In the genomic region with DNA sequence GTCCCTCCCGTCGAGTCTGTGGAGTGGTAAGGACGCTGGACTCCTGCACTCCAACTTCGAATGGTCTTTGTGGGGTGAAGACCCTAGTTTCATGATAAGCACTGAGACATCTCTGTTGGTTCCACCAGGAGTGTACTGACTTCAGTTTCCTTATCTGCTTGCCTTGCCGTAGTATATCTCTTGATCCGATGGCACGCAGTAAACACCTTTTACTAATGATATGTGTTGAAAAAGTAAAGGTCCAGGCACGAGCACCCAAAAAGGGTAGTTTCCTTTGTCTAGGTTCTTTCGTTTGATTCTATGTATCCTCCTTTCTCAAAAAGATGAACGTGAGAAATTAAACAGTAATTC, we compare ENCODE assay signal across 8 mouse cellular contexts. TPM values are rescaled to one million over a fixed set of nuclear protein-coding genes. Genes with fewer than 3 reads are reported as not detected.
DNase-seq lines count a peak whose midpoint lies in the region; ATAC-seq and TF ChIP-seq lines count a peak whose summit lies in the region.

No protein-coding gene starts in this region.

- WGBS in kidney, adult 2 months, result 12% methylated on average over 10 of the region's 10 CpGs
- 12% methylated on average over 10 of the region's 10 CpGs for WGBS in hindbrain, embryonic 16.5 days
- 12% methylated on average over 10 of the region's 10 CpGs for WGBS in midbrain, embryonic 16.5 days

- TF ChIP-seq CTCF in kidney, adult 2 months (conservative IDR thresholded peaks at IDR 0.05; ENCODE audit: insufficient read depth, insufficient read length, low read depth, low read length), result no peak

- peak overlapping the region; percentile 92 for H3K4me3 ChIP-seq in kidney, adult 2 months (ENCODE audit: insufficient read depth, low read depth, low read length)
- peak overlapping the region; percentile 84 for H3K4me3 ChIP-seq in brown adipose tissue, adult 24 weeks (ENCODE audit: insufficient read depth, low read depth, low read length)
- H3K4me3 ChIP-seq in hindbrain, embryonic 16.5 days (ENCODE audit: low read length), result peak overlapping the region; percentile 93
- H3K4me3 ChIP-seq in midbrain, embryonic 16.5 days (ENCODE audit: low read depth, low read length), result peak overlapping the region; percentile 62

- H3K9ac ChIP-seq in hindbrain, embryonic 16.5 days (ENCODE audit: low read depth, low read length), result peak overlapping the region; percentile 94
- H3K9ac ChIP-seq in midbrain, embryonic 16.5 days (ENCODE audit: low read depth, low read length), result peak overlapping the region; percentile 1; the same call in 1 of the 2 replicates

- H3K27me3 ChIP-seq in kidney, adult 2 months (replicated peaks; ENCODE audit: control insufficient read depth, insufficient read depth, low read length), result peaks cover 5% of the 10 kb centered on the region
- H3K27me3 ChIP-seq in hindbrain, embryonic 16.5 days (replicated peaks; ENCODE audit: control insufficient read depth, insufficient read depth, low read length), result no peaks in the 10 kb centered on the region
- no peaks in the 10 kb centered on the region for H3K27me3 ChIP-seq in midbrain, embryonic 16.5 days (ENCODE audit: control insufficient read depth, insufficient read depth, low read depth, low read length)

- no peak for DNase-seq in kidney, adult 2 months
- DNase-seq in kidney, postnatal 14 days, result no peak
- DNase-seq in B cell, adult 2 months, result no peak
- DNase-seq in retina, postnatal 1 day, result no peak
- no peak for DNase-seq in thymus, postnatal 14 days

- no peaks in the 10 kb centered on the region for H3K9me3 ChIP-seq in hindbrain, embryonic 16.5 days (ENCODE audit: control insufficient read depth, low read length)
- H3K9me3 ChIP-seq in midbrain, embryonic 16.5 days (replicated peaks; ENCODE audit: control insufficient read depth, low read length, poor library complexity, severe bottlenecking), result no peaks in the 10 kb centered on the region

- TF ChIP-seq POLR2A in kidney, adult 2 months (IDR thresholded peaks at IDR 0.05; ENCODE audit: low read depth, low read length), result no peak

- H3K4me2 ChIP-seq in hindbrain, embryonic 16.5 days (ENCODE audit: low read length), result peak overlapping the region; percentile 79
- H3K4me2 ChIP-seq in midbrain, embryonic 16.5 days (ENCODE audit: low read length), result peak overlapping the region; percentile 82

- H3K36me3 ChIP-seq in kidney, adult 2 months (ENCODE audit: control insufficient read depth, insufficient read depth, low read length), result no peaks in the 10 kb centered on the region
- no peaks in the 10 kb centered on the region for H3K36me3 ChIP-seq in hindbrain, embryonic 16.5 days (ENCODE audit: control insufficient read depth, insufficient read depth, low read length)
- no peaks in the 10 kb centered on the region for H3K36me3 ChIP-seq in midbrain, embryonic 16.5 days (ENCODE audit: control insufficient read depth, insufficient read depth, low read length)

- peaks cover 3% of the 10 kb centered on the region; the same call in 1 of the 2 replicates for H3K4me1 ChIP-seq in kidney, adult 2 months (ENCODE audit: control insufficient read depth, insufficient read depth, low read length)
- no peaks in the 10 kb centered on the region; the same call in none of the 2 replicates for H3K4me1 ChIP-seq in brown adipose tissue, adult 24 weeks (ENCODE audit: control insufficient read depth, insufficient read depth, insufficient read length, low read length)
- H3K4me1 ChIP-seq in hindbrain, embryonic 16.5 days (ENCODE audit: control insufficient read depth, insufficient read depth, low read depth, low read length), result peaks cover 6% of the 10 kb centered on the region
- peaks cover 13% of the 10 kb centered on the region for H3K4me1 ChIP-seq in midbrain, embryonic 16.5 days (ENCODE audit: control insufficient read depth, insufficient read depth, low read length)

- H3K27ac ChIP-seq in kidney, adult 2 months (ENCODE audit: insufficient read depth, low read depth, low read length), result no peak overlapping the region
- no peak overlapping the region for H3K27ac ChIP-seq in brown adipose tissue, adult 24 weeks (replicated peaks; ENCODE audit: low read depth, low read length)
- 0 out of 2 replicates have a peak overlapping the region, but pooled peaks have one; percentile 21 for H3K27ac ChIP-seq in hindbrain, embryonic 16.5 days (ENCODE audit: low read depth, low read length)
- peak overlapping the region; percentile 88; the same call in 1 of the 2 replicates for H3K27ac ChIP-seq in midbrain, embryonic 16.5 days (ENCODE audit: low read length)

- ATAC-seq in hindbrain, embryonic 16.5 days, result no peak
- ATAC-seq in midbrain, embryonic 16.5 days, result no peak

RNA-seq across cellular contexts. Expression of gene Ppm1e, which starts 0.4 kb away (rescaled TPM):
- 0.62 and 0.70 TPM in 2 replicates for polyA plus RNA-seq in kidney, adult 2 months (2012; rRNA removed)
- 0.36 TPM in 1 of 2 replicates, not detected in the other for polyA plus RNA-seq in brown adipose tissue, adult 24 weeks (2012; ENCODE audit: insufficient read depth, insufficient read length, missing spikeins)
- polyA plus RNA-seq in hindbrain, embryonic 16.5 days (2015; fragmentation: Nextera tagmentation; extraction: Ambion mirVana), result 21.9 and 22.6 TPM in 2 replicates
- polyA plus RNA-seq in midbrain, embryonic 16.5 days (2015; fragmentation: Nextera tagmentation; extraction: Ambion mirVana), result 24.1 and 25.8 TPM in 2 replicates

RNA-seq across cellular contexts. Expression of gene Rad51c, which starts 45.5 kb away (rescaled TPM):
- polyA plus RNA-seq in kidney, adult 2 months (2012; rRNA removed), result 0.46 and 0.77 TPM in 2 replicates
- polyA plus RNA-seq in brown adipose tissue, adult 24 weeks (2012; ENCODE audit: insufficient read depth, insufficient read length, missing spikeins), result 0.54 TPM in 1 of 2 replicates, not detected in the other
- 3.8 and 5.1 TPM in 2 replicates for polyA plus RNA-seq in hindbrain, embryonic 16.5 days (2015; fragmentation: Nextera tagmentation; extraction: Ambion mirVana)
- 3.6 and 4.0 TPM in 2 replicates for polyA plus RNA-seq in midbrain, embryonic 16.5 days (2015; fragmentation: Nextera tagmentation; extraction: Ambion mirVana)

RNA-seq across cellular contexts. Expression of gene Tex14, which starts 45.6 kb away (rescaled TPM):
- 0.08 and 0.34 TPM in 2 replicates for polyA plus RNA-seq in kidney, adult 2 months (2012; rRNA removed)
- polyA plus RNA-seq in brown adipose tissue, adult 24 weeks (2012; ENCODE audit: insufficient read depth, insufficient read length, missing spikeins), result not detected in 2 replicates
- 1.7 and 1.9 TPM in 2 replicates for polyA plus RNA-seq in hindbrain, embryonic 16.5 days (2015; fragmentation: Nextera tagmentation; extraction: Ambion mirVana)
- polyA plus RNA-seq in midbrain, embryonic 16.5 days (2015; fragmentation: Nextera tagmentation; extraction: Ambion mirVana), result 0.29 and 0.39 TPM in 2 replicates

Comparison
In these comparisons a context has a peak if more than half of its experiments do, and no peak if none do; other contexts are left out.
1. H3K27ac ChIP-seq: peak in hindbrain, embryonic 16.5 days (single experiment) and midbrain, embryonic 16.5 days (single experiment); none in kidney, adult 2 months (single experiment) and brown adipose tissue, adult 24 weeks (single experiment).
2. RNA of gene Ppm1e, which starts 0.4 kb away (polyA plus RNA-seq): 24.1 to 25.8 TPM in midbrain, embryonic 16.5 days and 21.9 to 22.6 TPM in hindbrain, embryonic 16.5 days; 0.62 to 0.70 TPM in kidney, adult 2 months and 0.36 TPM in brown adipose tissue, adult 24 weeks; every median in the first group is over 10 times any median in the second.
3. Peak in every context shown above with its lines, with median percentiles within 50 percentile points of each other: H3K4me3 ChIP-seq.